Mouse (Mus musculus) cerebellum, adult 9-10 months (tissue): Measurements from ENCODE around the gene Cntn4.
A peak's percentile ranks its signal among the peaks of the same experiment; 100 is the strongest.
"Not testable (repeated sequence)": the region's sequence is repeated elsewhere in the genome, so short reads cannot be mapped to it uniquely, and the experiment has no call there.

Experiments
- DNase-seq: peaks from one replicate; pipeline ENCODE4 v3.0.0; 2022

Cntn4 gene

DNA sequence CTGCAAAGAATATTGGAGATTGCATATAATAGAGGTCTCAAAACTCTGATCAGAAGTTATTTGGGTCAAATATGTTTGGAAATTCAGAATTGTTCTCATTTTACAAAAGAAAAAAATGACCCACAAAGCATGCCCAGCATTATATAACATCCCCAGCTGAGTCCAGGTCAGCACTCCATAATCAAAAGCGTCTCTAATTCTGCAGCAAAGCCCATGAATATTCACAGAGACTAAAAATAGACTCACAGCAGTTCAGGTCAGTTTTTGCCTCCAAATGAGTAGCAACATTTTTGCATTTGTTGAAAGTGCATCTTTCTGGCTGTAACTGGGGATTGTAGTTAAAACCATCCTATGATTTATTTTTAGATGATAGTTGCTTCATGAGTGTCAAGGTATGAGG lies 657.6 kb downstream of the Cntn4 start:
- peak; percentile 45 for DNase-seq

DNA sequence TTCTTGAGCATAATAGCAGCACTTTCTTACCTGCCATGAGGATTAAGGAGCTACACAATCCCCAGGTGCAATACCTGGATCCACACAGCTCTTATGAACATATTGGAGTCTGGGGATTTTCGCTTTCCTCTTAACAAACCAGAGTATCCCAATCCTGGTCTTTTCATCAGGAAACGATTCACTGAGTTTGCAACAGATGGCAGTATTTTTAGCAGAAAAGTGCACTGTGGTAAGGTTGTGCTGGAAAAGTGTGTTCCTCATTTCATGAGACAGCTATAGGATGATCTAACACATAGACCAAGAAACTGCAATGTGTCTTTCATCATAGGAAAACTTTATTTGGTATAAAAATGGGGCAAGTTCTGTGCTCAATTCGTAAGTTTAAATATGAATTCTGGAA lies 659.3 kb downstream of the Cntn4 start:
- DNase-seq: no peak

DNA sequence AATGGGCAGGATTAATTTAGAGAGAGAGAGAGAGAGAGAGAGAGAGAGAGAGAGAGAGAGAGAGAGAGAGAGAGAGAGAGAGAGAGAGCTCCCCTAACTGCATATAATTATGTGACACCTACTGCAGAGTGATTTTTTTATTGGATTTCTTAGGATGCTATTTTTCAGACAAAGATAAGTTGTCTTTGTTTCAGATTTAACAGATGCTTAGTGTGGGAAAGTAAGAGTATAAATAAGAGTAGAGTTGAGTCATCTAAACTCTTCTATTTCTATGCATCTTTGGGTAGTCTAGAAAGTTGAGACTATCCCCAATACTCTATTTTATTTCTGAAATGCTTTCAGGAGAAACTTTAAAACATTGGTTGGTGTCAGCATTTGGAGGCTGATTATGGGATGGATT lies 660.4 kb downstream of the Cntn4 start:
- DNase-seq: no peak

DNA sequence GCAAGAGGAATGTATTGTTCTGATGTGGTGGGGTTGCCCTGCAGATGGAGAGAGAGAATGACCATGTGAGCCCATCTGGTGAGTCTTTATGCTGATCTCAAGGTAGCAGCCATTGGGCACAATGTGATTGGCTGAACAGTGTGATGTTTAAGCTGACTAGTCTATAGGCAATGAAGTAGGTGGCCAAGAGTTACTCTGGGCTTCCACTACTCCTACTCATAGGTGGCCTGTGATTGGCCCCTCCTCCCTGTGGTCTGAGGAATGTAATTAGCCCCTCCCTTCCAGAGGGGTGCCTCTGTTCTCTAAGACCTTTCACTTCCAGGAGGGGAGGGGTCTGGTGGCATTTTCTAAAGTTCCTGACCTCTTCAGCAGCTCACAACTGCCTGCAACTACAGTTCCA lies 663.7 kb downstream of the Cntn4 start:
- DNase-seq: no peak

DNA sequence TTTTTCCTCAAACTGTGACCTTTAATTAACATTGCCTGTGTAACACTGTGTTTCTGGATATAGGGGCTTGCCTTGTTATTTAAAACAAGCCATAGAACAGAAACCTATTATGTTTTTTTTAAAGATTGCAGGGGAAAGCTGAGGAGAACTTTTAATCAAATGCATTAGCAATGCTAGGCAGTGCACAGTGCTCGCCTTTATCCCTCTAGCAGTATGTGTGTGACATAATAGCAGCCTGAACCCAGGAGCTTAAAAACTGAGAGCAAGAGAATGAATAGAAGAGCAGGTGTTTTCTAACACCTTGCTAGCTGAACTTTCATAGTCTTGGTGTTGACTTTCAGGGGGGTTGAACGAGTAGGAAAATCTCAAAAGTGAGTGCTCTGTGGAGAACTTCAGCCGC lies 672.6 kb downstream of the Cntn4 start:
- no peak for DNase-seq

DNA sequence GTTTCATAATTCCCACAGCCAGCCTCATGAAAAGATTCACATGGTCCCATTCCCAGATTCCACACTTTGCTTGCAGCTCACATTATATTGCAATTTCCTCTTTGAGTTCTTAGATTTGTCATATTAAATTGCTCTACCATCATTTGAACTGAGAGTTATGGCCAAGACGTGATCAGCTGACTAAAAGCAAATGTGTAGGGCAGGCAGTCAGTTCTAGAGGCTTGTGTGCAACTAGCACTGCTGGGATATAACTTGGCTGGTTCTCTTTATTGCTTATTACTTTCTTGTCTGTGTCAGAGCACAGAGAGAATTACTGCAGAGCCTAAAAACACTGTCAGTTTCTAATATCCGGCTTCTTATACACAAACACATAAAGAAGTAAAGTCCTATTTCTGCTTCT lies 673.9 kb downstream of the Cntn4 start:
- no peak for DNase-seq

DNA sequence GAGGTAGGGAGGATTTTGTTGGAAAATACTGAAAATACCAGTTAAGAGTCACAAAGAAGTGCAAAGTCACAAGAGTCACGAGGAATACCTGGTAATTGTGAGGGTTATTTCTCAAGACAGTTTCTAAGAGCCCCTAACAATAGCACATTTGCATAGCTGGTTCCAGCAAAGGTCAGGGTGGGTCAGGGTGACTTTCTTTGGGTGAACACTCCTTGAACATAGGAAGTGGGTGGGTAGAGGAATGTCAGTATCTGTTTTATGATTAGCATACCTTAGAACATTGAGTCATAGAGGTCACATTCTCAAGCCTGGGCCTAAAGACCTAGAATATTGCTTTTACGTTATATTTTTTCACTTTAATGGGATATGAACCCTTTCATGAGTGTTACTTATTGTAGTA lies 681.3 kb downstream of the Cntn4 start:
- DNase-seq: not testable (repeated sequence)

DNA sequence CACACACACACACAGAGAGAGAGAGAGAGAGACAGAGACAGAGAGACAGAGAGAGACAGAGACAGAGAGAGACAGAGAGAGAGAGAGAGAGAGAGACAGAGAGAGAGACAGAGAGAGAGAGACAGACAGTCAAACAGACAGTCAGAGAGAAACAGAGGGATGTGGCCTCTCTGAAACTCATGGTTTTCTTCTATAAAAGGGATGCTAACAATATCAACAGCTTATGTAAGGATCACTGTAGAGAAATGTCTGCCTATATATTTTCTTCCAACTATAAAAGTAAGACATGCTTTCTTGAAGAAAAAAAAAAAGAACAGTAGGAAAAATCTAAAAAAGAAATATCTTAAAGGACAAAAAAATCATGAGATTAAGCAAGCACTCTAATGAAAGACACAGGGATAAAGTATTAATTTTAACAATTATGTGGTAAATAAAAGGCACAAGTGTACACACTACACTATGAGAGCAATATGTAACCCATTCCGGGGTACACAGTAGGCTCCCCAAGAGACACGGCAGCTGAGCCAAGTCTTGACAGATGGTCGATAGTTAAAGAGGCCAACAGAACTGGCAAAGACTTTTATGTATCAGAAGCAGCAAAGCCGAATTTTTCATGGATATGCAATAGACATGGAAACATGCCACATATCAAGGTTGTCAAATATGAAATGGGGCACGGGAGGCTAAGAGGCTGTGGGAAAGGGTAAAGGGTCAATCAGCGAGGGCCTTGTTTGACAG lies 704.0 kb downstream of the Cntn4 start:
- DNase-seq: peak; percentile 96

DNA sequence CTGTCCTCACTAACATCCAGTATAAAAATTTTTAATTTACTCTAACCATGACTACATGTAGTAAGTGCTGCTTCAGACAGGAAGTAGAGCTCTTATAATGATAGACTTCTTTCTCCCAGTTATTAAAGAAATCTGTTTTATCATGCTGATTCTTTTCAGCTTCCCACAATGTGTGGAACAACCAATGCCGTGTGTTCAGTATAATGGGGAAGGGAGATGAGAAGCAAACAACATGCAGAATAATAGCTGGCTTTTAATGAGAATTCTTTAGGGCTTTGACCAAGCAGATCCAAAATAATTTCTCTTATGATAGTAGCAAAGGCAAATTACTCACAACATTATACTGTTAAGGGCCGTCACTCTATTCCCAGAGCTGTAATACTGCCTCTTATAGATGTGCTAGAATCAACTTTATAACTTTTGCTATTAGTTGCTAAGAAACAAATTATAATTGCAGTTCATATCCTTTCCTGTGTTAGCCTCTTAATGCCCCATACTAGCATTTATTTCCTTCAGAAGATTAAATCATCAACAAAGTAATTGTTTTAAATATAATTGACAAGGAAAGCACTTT lies 710.5 kb downstream of the Cntn4 start:
- DNase-seq: no peak

DNA sequence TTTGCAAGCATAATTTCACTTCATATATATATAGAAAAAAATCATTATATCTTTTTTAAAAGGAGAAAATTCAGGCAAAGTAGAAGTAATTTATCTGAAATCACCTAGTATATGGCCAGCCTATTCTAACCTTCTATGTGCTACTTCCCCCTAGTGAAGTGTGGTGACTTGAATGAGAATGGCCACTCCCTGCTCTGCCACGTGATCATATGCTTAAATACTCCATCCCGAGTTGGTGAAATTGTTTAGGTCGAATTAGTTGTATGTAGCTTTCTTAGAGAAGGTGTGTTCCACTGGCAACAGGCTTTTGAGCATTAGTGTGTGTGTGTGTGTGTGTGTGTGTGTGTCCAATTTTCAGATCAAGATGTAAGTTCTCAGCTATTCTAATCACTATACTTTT lies 730.6 kb downstream of the Cntn4 start:
- no peak for DNase-seq

DNA sequence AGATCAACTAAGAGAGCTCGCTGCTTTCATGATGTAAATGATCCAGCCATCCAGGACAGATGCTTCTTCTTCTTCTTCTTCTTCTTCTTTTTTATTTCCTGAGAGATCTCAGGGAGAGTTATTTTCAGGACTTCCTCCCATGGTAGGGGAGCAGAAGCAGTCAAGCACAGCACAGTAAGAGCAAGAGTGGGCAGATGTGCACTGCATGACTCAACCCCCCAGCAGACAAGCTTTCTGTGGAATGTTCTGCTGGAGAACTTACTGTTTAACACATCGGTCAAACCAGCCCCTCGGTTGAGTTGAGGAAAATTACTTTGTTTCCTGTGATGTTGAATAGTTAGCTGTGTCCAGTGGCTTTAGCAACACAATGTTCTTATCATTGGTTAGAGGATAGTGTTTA lies 731.2 kb downstream of the Cntn4 start:
- no peak for DNase-seq

DNA sequence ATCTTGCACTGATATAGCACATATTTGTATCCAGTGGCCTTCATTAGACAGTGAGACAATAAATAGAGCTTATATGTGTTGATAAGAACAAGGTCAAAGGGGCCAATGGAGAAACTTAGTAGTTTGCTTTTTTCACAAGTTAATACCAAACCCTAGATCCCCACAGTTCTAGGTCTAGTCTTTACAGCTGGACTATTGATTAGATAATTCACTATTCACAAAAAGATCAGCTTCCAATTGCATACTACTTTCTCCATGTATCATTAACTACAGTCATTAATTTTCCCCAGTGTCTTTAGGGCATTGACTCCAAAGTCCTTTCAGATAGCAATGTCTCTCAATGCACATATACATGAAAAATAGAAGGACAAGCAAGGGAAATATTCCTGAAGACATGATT lies 745.5 kb downstream of the Cntn4 start:
- DNase-seq: no peak

DNA sequence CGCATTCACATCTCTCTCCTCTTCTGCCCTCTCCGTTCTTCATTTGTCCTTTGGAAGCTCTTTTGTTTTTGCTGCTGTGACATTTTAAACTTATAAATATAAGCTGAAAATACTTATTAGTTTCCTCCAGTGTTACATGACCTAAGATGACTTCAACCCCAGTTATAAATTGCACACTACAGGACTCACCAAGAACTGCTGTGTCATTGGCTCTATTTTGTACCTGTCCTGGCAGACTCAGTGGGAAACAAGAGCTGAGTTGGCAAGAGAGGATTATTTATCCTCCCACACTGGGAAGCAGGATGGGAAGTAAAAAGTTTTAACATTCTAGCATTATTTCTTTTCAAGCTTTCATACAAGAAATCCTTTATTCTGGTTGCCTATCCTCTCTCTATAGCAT lies 746.0 kb downstream of the Cntn4 start:
- DNase-seq: peak; percentile 68

DNA sequence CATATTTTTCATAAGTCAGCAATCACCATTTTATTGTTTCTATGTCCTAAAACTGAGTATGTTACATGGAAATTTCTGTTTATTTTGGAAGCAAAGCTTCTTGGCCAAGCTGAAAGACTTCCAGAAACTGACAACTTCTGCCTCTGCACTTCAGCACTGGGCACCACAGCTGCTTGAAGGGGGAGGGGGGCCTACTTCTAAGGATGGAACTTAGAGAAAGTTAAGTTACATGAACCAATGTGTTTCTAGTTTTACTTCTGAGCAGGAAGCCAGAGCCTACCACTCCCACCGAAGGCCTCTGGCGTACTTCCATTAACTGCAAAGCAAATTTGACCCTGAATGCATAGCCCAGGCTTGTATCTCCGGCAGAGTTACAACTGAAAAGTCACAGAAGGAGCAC lies 749.2 kb downstream of the Cntn4 start:
- no peak for DNase-seq

DNA sequence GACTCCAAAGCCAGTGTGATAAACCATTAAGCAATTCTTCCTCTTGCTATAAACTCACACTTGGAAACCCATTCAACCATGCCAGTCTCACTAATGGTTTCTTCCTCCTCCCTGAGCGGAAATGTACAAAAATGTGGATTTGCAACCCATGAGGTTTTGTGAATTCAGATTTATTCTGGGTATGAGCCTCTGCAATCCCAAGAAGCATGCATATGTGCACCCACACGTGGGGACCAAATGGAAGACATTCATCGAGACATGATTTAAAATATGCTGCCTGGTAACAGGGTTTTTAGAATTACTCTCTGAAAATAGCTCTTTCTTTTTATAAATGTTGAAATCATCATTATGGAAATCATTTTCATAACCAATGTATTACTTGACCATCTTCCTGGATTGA lies 754.0 kb downstream of the Cntn4 start:
- no peak for DNase-seq

DNA sequence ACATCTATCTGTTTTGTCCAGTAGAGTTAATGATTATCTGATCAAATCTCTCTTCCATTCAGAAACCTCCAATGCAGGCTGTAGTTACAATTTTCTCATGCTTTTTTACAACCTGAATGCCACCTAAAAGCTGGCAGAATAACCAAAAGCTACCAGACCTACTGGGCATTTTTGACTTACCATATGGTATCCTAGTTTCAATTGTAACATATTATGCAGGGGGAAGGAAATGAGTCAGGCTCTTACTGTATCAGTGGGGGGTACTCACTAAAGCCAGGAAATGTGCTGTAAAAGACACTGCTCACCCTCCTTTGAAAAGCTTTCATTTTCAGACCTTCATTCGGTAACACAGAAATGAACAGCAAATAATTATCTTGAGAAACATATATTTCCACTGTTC lies 763.3 kb downstream of the Cntn4 start:
- DNase-seq: peak; percentile 97

DNA sequence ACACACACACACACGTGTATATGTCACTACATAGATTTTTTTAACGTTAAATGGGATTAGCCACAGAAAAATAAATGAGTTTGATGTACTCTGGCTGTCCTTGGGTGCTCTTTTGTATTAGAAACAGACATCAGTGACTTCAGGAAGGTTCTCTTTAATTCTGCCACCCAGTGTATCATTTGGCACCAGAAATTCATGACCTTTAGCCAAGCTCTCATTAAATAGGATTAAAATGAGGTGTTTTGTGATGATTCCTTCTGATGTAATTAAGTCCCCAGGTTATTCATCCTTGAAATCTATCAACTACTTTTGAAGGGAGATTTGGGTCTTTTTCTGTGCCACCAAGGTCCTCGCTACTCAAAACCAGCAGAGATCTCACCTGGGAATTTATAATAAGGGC lies 763.8 kb downstream of the Cntn4 start:
- DNase-seq: peak; percentile 74

DNA sequence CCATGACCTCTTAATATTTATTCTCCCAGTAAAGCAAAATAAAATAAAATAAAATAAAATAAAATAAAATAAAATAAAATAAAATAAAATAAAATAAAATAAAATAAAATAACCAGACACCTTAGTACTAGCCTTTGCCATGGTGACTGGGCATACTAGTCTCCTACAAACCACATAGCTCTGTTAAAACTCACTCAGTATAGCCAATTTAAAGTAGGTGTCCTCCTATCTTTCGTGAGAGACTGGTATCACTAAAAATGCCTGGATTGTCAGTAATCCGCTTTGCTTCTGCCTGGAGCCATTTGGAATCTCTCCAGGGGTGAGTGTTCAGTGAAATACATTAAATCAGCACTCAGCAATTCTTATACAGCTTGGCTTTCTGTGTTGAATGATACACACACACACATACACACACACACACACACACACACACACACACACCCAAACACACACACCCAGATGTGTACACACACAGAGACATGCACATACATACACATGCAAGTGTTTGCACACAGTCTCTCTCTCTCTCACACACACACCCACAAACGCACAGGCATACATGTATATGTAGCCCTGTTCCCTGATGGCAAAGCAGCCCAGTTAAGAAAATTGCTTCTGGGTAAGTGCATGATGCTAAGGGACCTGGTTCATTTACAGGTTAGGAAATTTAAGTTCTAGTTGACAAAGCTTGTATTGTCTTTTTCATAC lies 776.8 kb downstream of the Cntn4 start:
- DNase-seq: no peak

DNA sequence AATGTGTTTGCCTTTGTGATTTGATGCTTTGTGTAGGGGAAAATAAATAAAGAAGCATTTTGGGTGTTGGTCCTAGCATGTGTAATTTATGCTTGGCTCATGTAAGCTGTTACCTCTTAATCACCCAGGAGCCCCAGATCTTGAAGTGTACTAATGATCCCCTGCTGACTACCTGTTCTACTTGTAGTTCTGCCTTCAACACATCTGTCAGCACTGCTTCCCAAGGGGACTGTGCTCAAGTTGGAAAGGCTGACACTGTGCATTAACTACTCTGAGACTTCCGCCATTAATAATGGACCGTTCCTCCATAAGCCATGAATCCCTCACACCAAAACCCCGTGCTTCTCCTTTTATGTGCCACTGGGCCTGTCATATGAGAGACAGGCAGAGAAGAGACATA lies 778.2 kb downstream of the Cntn4 start:
- DNase-seq: no peak

DNA sequence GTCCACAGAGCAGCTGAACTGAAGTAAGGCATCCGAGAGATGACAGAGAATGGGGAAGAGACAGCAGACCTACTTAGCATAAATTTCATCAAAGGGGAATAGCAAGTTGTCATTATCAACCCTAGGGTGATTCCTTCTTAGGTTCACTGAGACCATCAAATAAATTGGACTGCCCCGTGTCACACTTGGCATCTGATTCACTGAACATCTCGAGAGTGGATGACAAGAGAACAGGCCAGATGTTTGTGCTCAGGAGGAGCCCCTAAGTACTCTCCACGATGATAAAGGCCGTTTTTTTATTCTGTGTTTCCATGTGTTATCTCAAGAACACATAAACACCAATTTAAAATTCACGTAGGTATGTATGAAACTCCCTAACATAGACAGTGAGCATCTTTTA lies 780.7 kb downstream of the Cntn4 start:
- no peak for DNase-seq

DNA sequence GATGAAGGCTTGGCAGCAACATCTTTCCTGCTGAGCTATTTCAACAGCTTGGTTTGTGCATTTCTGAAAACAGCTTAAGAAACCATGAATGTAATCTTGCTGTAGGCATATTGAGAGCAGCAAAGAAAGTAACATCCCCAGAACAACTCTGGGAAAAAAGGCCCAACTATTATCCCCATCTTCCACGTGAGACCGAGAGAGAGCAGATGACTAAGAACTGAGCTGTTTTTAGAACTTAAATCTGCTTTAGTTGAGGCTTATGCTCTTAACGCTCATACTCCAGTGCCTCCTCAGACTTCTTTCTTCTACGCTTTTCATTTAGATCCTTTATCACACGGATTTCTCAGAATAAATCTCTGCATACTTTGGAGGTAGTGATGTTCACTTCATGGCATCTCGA lies 784.9 kb downstream of the Cntn4 start:
- DNase-seq: no peak

DNA sequence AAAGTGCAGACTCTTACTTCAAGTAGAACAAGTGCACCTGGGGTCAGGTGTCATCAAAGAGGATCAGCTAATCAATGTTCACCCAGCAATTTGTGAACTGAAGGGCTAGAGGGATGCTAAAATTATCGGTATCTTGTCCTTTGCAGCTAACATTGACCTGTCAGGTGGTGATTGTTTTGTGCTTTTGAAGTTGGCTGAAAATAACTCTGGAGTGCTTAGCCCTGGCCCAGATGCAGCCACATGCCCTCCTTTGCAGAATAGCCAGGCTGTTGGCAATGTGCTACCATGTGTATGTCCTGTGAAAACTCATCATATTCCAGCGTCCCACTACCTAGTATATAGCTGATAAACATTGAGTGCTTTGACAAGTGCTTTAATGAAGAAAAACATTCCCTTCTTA lies 786.4 kb downstream of the Cntn4 start:
- DNase-seq: no peak

DNA sequence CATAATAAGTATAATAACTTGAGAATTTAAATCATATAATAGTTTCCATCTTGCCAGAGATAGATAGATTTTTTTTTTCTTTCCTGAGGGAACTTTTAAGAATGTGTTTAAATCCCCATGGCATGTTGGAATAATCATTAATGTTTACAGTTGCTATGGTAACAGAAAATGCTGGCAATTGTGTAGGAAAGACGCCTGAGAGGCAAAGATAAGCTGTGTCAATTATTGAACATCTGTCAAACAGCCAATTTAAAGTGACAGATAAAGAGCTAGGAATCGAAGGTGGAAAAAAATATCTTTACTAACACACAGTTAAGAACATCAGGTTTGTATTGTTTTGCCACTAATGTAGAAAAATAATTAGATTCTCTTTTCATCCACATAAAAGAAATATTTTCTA lies 788.3 kb downstream of the Cntn4 start:
- DNase-seq: no peak

DNA sequence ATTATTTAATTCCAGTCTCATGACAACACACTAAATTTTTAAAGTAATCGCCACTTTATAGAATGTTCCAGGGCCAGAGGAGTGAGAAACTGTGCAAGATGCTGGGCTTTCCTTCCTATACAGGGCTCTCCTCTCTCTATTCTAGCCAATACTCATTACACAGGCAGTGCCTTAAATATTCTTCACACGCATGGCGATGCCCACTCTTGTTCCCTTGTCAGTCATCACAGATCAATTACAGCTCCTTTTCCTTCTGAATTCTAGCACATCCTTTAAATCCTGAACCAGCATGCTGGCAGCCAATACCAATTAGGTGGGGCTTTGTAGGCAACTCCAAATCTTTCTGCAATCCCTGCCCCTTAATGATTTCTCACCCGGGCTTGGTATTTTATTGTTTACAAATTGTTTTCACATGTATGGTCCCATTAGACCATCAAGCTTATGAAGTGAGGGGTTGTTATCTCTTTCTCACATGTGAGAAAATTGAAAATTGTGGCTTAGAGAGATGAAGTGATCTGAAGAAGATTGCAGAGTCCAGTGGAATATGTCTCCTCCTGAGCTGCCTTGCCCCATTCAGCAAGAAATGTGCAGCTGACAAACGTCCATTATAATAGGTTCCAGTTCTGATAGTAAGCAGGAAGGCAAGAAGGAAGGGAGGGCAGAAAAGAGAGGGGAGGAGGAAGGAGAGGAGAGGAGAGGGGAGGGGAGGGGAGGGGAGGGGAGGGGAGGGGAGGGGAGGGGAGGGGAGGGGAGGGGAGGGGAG lies 789.0 kb downstream of the Cntn4 start:
- no peak for DNase-seq
